Mouse (Mus musculus): ENCODE data around the gene Efs.

Efs gene

GRCm38 (mm10) chr14:54924641-54925348 lies 1.1 kb downstream of the Efs start:
- DNase-seq (ENCODE audit: low read depth, low spot score) = peak; percentile 58

DNA sequence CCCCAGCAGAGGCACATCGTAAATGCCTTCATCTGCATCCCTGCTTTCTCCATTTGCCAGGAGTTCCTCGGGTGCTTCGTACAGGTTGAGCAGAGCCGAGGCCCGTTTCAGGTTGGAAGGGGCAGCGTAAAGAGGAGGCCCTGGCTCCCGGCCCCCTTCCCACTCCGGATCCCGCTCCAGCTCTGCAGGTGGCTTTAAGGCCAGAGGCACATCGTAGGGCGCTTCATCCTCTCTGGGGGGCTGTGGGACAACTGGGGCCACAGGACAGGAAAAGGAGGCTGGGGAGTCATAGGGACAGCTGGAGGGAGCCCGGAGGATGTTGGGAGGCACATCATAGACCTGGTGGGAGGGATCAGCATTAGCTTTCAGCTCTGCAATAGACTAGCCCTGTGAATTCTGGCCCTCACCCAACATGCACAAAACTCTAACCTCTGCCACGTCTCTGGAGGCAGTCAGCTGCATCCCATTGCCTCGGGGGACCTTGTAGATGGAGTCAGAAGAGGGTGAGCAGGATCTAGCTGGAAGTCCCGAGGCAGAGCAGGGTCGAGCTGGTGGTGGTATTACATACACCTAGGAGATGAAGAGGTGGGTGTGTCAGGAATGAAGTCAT lies 5.7 kb downstream of the Efs start:
- no peak for DNase-seq (ENCODE audit: low read depth, low spot score)

GRCm38 (mm10) chr14:54913343-54913742 lies 12.6 kb downstream of the Efs start:
- no peak for DNase-seq (ENCODE audit: low read depth, low spot score)

GRCm38 (mm10) chr14:54912886-54913285 lies 13.0 kb downstream of the Efs start, which contains the start of gene Slc22a17:
TSS of gene Slc22a17 (minus strand) at chr14:54913132.
- DNase-seq (ENCODE audit: low read depth, low spot score) = peak; percentile 63

DNA sequence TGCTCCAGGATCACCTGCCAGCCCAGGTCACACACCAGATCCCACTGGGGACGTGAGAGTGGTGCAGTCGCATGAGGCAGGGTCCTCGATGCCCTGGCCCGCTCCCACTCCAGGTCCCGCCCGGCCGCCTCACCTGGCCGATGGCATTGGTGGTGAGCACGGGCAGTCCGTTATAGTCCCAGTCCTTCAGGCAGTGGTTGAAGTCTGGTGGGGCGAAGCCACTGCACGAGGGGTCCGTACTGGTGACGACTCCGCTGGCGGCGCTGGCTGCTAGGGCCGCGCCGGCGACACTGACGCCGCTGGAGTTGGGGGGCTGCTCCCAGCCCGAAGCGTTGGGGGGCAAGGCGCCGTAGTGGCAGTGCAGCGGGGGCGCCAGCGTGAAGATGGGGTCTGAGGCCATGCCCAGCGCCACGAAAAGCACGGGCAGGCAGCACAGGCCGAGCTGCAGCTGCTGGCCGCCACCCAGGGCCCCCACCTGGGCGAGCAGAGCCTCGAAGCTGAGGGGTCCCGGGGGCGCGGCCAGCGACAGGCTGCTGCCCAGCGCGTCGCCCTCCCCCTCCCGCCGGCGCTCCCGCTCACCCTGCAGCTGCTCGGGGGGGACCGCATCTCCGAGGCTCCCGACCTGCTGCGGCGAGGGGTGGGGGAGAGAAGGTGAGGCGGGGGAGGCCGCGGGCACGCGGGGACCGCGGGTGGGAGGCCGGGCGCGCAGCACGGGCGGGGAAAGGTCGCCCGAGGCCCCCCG lies 13.6 kb downstream of the Efs start:
- DNase-seq (ENCODE audit: low read depth, low spot score) = no peak

DNA sequence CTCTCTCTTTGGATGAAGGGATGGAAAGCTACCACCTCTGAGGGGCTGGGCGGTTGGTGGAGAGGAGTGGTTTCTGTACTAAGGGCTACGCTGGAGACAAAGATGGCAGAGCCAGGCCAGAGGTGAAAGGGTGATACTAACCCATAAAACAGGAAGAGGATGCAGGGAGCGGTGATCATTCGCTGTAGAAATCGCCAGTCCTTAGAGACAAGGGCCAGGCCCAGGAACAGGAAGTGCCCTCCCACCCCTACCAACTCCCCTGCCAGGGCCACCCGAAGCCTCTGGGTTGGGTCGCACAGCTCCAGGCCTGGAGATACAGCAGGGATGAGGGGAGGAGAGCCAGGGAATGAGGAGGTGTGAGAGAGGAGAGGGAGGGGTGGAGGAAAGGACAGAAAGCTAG lies 17.2 kb downstream of the Efs start:
- DNase-seq (ENCODE audit: low read depth, low spot score) = no peak

- no peak for DNase-seq (ENCODE audit: low read depth, low spot score)
These were observed 22.3 kb downstream of the Efs start for GRCm38 (mm10) chr14:54903641-54904040.

GRCm38 (mm10) chr14:54900383-54900782 lies 25.5 kb downstream of the Efs start:
- peak; percentile 84 for DNase-seq (ENCODE audit: low read depth, low spot score)

- DNase-seq (ENCODE audit: low read depth, low spot score) = no peak
These were observed 28.5 kb downstream of the Efs start for GRCm38 (mm10) chr14:54897445-54897844.

GRCm38 (mm10) chr14:54894296-54895151 lies 31.4 kb downstream of the Efs start:
- peak; percentile 62 for DNase-seq (ENCODE audit: low read depth, low spot score)

- DNase-seq (ENCODE audit: low read depth, low spot score) = peak; percentile 100
These were observed 32.2 kb downstream of the Efs start for GRCm38 (mm10) chr14:54893651-54894181.

DNA sequence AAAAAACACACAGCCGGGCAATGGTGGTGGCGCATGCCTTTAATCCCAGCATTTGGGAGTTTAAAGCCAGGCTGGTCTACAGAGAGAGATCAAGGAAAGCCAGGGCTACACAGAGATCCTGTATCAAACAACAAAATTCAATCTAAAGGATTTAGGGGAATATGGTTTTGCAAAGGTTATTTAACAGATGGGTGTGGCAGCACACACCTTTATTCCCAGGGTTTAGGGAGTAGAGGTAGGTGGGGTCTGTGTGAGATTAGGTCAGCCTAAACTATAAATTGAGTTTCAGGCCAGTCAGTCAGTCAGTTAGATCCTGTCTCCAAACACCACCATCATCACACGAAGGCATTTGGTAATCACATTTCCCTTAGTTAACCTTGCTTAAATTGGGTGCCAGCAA lies 33.7 kb downstream of the Efs start, which contains the start of gene Pabpn1:
Gene Pabpn1 (plus strand): TSS at position 301 of the 400 bp plus-strand sequence.
- DNase-seq (ENCODE audit: low read depth, low spot score) = no peak

- DNase-seq (ENCODE audit: low read depth, low spot score) = no peak
These were observed 40.6 kb downstream of the Efs start for GRCm38 (mm10) chr14:54885309-54885708.

DNA sequence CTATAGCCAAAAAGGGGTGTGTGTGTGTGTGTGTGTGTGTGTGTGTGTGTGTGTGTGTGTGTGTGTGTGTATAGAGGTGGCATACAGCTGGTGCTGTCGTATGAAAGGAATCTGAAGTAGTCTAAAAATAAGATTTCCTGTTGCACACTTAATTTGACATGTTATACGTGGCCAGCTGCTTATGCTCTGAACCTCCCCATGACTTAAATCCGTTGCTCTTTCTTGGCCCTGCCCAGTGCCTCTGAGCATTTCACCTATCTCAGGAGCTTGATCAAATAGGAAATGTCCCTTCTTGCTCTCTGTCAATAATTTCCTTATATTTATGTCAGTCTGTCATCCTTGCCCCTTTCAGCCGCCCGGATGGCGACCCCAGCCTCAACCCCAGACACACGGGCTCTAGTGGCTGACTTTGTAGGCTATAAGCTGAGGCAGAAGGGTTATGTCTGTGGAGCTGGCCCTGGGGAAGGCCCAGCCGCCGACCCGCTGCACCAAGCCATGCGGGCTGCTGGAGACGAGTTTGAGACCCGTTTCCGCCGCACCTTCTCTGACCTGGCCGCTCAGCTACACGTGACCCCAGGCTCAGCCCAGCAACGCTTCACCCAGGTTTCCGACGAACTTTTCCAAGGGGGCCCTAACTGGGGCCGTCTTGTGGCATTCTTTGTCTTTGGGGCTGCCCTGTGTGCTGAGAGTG lies 41.8 kb downstream of the Efs start:
- DNase-seq (ENCODE audit: low read depth, low spot score) = no peak

DNA sequence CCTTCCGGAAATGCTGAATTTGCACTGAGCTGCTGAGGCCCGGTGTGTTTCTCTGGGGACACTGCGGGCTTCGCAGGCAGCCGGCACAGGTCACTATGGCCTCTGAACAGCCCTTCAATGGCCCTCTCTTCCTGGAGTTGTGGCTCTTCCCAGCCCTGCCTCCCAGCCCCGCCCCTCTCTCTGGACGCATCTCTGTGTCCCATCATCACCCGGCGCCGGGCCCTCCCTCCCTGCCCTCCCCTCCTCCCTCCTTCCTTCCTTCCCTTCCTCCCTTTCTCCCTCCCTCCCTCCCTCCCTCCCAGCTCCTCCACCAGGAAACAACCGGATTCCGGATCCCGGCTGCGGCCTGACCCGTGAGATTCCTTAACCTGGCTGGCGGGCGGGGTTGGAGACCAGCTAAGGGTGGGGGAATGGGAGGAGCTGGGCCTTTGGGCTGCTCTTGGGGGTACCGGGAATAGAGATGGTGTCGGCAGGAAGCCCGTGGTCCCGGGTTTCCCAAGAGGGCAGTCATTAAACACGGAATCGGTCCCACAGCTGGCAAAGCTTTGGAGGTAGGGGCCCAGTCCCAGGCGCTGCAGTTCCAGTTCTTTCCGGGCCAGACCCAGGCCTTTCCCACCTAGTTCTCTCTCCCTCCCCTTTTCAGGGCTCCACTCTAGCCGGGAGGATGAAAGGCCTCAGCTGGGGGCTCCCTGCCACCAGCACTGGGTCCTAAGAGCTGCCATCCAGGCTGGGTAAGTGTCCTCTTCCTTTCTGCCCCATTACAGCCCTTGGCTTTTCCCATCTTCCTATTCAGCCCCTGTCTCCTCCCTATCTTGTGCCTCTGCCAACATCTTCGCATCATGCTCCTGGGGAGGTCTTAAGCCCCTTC lies 42.5 kb downstream of the Efs start, which contains the start of the genes Bcl2l2 and Gm20521:
Gene Bcl2l2 (plus strand): TSS at position 224 of the 868 bp plus-strand sequence.
Gene Gm20521 (plus strand): TSS at position 288 of the 868 bp plus-strand sequence.
- DNase-seq (ENCODE audit: low read depth, low spot score) = peak; percentile 93

GRCm38 (mm10) chr14:54877048-54877715 lies 48.7 kb downstream of the Efs start, which contains the start of gene Ppp1r3e:
TSS of gene Ppp1r3e (minus strand) at chr14:54877550.
- peak; percentile 74 for DNase-seq (ENCODE audit: low read depth, low spot score)

- peak; percentile 97 for DNase-seq (ENCODE audit: low read depth, low spot score)
These were observed 49.3 kb downstream of the Efs start for GRCm38 (mm10) chr14:54876539-54877047.

GRCm38 (mm10) chr14:54875844-54876538 lies 49.9 kb downstream of the Efs start:
- DNase-seq (ENCODE audit: low read depth, low spot score) = peak; percentile 86
